Mouse (Mus musculus) testis, postnatal 10 days (tissue): Measurements from ENCODE around the gene Gm32742.
"Not testable (repeated sequence)": the region's sequence is repeated elsewhere in the genome, so short reads cannot be mapped to it uniquely, and the experiment has no call there.

Experiments used
- DNase-seq: peaks from one replicate; pipeline ENCODE4 v3.0.0; 2021; ENCODE audit warnings: low spot score

Gm32742 gene

DNA sequence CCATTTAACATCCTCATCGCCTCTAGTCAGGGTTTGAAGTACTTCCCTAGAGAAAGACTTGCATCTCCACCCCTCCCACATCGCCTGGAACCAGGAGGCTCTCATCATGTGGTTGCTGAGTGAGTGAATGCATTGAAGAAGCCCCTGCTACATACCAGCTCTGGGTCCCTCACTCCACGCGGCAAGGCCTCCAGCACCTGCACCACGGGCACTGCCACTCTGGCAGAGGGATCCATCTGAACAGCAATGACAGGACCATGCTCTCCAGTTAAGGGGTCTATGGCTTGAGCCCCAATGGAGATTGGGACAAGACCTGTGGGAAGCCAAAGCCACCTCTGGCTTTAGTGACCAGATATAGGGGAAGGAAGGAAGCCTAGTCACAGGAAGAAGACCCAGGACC lies 18.0 kb downstream of the Gm32742 start:
- DNase-seq = no peak

DNA sequence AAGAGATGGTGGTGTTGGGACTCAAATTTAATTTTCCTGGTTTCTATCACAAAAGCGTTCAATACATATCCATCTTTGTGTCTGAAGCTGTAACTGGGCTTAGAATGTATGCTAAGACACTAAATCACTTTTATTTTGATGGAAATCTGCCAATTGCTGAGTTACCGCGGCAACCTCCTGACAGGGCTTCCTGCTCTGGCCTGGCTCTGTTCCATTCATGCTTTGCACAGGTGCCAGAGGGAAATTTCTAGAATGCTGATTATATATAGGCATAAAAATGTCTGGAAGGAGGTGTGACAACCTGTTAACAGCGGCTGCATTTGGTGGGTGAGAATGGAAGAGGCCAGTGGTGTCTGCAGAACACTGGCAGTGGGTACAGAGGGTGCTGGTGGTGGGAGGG lies 18.8 kb downstream of the Gm32742 start:
- no peak for DNase-seq

DNA sequence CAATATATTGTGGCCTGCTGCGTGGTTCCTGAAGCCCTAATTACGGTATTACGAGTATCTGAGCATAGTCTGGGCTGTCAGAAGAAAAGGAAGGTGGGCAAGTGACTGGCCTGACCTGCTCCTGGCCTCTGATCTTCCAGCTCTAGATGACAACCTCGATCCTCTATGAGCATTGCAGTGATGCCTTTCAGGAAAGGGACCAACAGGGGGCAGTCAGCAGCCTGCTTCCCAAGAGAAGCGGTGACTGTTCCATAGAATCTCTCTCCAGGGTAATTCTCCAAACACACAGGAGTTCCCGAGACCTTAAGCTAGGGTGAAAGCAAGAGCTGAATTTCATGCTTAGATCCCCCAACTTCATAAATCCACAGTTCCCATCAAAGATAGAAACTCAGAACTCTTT lies 21.1 kb downstream of the Gm32742 start:
- DNase-seq = no peak

DNA sequence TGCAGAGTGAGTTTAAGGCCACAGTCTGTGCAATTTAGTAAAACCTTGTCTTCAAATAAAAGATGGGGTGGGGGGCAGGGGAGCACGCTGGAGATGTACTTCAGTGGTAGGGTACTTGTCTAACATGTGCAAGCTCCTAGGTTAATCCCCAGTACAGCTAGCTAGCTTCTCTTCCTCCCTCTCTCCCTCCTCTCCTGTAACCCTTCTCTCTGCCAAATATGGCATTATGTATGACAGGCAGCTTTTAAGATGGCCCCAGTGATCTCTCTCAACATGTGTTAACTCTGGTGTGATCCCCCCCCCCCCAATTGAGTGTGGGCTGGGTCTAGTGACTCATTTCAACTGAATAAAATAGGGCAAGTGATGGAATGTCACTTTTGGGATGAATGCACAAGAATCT lies 21.9 kb downstream of the Gm32742 start:
- DNase-seq = no peak

DNA sequence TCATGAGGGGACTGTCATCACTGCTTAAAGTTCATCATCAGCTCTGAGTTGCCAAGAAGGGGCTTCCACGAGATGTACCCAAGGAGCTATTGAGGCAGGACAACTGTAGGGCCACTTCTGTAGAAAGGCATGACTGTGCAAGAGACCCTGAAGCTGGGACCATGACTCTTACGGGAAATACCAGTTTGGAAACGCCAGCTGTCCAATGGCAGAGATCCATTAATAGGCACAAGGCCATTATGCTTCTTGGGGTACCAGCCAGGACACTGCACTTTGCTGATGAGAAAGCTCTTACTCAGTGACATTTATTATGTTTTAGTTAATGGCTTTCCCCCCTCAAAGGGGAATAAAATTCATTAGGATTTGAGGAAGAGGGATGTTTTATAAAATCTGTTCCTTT lies 24.6 kb downstream of the Gm32742 start:
- no peak for DNase-seq

DNA sequence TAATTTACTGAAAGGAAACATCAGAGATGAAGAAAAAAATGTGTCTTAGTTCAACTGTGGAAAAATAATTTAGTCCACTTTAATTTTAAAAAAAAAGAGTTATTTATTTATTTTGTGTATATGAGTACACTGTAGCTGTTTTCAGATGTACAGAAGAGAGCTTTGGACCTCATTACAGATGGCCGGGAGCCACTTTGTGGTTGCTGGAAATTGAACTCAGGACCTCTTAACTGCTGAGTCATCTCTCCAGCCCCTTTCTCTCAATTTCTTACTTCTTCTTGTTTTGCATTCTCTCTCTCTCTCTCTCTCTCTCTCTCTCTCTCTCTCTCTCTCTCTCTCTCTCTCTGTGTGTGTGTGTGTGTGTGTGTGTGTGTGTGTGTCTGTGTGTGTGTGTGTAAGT lies 25.9 kb downstream of the Gm32742 start:
- not testable (repeated sequence) for DNase-seq

DNA sequence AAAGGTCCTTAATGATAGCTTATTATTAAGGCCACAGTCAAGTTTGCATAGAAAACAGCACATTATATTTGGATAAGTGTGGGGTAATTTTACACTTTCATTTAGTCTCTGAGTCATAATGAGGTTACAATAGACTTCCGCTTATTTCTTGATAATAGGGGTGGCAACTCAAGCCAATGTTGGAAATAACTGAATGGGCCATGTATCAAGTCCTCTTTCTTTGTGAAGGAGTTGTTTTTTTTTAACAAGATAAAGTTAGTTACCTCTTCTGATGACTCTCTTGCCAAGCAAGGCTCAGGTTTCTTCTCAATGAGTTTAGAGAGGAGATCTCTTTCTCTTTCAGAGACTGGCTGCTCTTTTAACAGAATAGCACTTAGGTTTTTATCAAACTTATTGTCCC lies 27.0 kb downstream of the Gm32742 start:
- DNase-seq = no peak

DNA sequence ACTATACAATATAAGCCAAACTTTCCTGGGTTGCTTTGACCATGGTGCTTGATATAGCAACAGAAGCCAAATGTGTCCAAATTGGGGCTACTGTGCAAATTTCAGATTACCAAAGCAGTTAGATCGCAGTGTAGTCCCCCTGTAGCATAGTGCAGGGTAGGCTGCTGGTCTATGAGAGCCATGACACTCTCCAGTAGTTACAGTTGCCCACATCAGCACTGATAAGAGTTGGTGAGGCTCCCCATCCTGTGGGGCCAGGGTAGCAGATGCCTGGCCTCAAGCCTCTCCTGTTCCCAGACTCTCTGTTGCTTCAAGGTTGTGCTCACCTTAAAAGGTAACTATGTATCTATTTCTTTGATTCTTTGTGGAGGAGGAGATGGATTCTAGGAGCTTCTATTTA lies 27.5 kb downstream of the Gm32742 start:
- no peak for DNase-seq

DNA sequence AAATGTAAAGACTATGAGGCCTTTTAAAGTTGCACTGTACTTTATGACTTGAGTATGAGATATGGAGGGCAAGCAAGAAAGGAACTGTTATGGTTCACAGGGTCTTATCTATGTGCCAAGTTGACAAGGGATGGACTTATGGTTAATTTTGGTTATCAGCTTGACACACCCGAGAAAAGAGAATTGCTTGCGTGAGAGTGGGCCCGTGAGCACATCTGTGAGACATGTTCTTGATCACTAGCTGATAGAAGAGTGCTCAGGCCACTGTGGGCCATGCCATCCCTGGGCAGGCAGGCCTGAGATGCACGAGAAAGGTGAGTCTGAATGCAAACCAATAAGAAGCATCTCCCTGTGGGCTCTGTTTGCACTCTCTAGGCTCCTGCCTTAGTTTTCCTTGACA lies 27.9 kb downstream of the Gm32742 start:
- no peak for DNase-seq

DNA sequence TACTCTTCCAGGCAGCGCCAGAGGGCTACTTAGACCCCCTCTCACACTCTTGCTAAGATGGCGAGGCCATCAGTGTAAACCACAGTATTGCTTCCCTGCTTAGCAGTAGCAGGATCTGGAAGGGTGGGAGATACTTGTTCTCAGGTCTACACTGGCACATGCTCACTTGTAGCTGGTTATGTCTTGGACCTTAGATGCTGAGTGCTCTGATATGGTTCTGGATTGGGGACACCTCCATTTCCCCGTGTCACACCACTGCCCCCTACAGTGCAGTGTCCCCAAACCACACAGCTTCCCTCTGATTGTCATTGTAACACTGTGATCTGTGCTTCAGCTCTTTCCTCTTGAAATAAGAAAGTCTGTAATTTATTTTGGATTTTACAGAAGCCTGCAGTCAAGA lies 28.3 kb downstream of the Gm32742 start:
- DNase-seq = no peak

DNA sequence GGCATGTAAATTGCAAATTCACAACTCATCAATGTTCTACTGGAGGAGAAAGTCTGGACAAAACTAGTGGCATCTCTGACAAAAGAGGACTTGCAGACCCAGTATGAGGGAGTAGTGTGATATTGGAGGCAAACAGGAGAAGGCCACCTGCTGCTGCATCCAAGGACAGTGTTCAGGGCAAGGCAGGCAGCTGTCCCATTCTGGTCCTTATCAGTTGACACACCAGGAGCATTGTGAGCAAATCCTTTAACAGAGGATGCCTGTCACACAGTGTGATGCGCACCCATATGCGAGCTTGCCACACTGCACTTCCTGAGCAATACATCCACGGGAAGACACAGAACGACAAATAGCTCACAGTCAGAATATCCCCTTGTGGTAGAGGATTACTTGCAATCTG lies 50.5 kb downstream of the Gm32742 start:
- DNase-seq = no peak

DNA sequence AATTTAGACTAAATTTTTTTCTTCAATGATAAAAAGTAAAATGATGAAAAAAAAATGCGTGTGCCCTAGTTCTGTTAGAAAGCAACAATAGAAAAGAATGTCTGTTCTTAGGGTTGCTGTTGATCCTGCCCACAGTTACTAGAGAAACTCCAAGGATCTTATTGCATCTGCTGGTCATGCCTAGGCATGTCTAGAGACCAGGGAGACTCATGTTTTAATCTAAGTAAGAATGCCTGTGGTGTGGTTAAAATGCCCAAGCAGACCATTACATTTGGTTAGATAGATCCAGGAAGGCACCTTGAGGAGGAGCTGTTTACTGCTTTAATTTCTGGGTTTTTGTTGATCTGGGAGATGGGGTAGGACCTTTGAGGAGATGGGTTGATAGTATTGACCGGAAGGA lies 59.6 kb downstream of the Gm32742 start:
- no peak for DNase-seq

DNA sequence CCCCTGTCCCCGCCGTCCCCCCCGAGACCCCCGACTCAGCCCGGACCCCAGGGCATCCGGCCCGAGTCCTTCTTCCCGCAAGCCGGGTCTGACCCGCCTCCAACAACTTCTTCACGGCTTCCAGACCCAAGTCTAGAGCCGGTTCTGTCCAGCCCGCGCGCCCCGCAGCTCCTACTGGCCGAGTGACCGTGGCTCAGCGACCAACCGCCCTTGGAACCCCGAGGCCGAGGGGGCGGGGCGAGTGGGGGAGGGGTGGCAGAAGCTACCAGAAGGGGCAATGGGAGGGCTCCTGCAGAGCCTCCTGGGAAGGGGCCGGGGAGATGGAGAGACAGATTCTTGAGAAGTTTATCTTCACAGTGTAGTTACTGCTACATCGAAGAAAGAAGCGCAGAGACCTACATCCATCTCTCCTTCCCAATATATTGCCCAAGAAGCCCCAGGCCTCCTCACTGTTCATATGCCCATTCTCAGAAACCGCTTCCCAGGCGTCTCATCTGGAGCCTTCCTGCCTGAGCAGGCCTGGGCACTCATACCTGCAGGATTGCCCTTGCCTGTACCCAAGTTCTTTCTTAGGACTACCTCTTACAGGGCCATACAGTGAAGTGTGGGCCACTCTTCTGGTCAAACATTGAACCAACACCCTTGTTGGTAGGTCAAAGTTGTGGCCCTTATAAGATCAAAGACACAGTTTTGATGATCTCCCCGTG lies 61.4 kb downstream of the Gm32742 start:
- peak; percentile 74 for DNase-seq

DNA sequence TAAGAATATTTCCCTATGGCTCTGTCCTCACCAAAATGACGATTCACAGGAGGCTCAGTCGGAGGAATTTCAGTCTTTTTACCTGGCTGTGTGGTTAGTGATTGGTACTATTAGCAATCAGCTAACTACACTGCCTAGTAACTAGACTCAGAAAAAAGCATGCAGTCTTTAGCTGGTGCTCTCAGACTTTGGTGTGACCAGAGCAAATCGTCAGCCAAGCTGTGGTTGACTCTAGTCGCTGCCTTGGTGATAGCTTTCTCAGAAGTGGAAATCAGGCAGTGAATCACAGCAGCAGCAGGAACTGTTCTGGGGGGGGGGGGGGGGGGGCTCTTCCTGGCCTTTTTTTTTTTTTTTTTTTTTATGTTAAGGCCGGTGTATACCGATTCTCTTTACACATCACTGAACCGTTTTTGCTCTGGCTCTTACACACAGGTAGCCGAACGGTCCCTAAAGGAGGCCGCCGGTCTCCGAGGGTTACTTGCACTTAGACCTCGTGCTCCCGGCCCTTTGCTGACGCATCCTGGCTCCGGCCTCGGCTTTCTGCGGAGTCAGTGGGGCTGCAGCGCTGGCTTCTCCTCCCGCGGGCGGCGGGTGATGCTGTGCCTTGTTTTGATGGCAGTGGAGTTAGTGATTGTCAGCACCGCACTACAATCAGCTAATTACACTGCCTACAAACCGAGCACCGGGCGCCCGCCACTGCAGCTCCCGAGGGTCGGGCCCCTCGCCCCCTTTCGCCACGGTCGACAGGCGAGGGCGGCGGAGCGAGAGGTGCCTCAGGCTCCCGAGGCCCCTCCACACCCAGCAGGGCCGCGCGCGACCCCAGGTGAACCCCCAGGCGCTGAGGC lies 62.1 kb downstream of the Gm32742 start:
- peak; percentile 65 for DNase-seq

DNA sequence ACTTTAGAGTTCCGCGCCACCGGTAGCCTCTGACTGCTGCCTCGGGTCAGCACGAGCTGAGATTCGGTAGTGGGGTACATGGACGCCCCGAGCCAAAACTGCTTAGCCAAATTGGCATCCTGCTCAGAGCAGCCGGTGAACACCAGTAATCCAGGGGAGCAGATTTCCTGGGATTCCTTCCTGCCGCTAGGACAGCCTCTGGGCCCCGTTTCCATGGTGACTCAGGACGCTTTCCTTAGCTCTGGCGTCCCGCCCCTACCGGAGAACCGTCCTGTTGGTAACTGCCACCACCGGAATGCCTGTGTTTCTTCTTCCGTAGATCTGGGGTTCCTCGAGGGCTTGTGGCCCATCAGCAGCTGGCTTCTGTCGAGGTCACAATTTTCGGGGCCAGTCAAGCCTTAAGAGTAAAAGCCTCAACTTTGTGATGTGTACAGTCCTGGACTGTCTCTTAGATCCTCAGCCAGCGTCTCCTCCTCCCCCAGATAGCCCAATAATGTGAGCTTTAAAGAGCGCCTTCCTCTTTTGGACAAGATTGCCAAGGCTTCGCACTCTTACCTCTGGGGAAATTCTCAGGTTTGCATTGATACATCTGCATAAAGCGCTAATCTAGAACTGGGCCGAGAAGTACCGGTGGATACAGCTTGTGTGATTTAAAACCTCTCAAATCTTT lies 63.4 kb downstream of the Gm32742 start, which contains the start of gene 4833427G06Rik:
4833427G06Rik (minus strand) TSS at position 323 of the 670 bp plus-strand sequence.
- DNase-seq = peak; percentile 71

DNA sequence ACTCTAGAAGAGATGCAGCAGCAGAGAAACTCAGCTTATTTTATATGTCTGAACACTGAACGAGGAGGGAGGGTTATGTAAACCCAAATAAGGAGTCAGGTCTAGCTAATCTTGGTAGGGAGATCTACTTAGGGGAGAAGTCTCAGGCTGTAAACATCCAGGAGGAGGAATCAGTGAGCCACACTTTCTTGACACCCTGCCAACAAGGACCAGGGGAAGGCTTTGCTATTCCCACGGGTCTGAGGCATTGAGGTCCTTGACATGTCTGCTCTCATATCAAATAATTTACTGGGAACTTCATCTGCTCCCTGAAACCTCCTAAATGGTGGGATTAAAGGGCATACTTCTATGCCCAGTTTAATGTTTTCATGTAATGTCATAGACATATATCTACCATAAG lies 69.0 kb downstream of the Gm32742 start:
- no peak for DNase-seq

DNA sequence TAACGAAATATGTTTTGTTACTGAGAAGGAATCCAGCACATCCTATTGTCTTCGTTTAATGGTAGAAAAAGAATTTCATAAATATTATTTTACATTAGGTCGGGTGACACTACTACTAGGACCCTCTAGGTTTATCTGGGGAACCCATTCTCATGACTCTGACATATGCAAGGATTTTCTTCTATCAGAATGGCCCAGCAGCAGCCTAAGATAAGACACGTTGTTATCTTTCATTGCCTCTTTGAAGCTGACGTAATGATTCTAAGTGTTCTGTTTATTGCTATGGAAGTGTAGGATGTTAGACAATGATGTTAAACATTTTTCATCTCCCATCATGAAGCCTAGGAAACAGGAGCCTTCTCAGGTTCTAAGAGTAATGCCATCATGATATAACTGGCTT lies 71.6 kb downstream of the Gm32742 start:
- no peak for DNase-seq

DNA sequence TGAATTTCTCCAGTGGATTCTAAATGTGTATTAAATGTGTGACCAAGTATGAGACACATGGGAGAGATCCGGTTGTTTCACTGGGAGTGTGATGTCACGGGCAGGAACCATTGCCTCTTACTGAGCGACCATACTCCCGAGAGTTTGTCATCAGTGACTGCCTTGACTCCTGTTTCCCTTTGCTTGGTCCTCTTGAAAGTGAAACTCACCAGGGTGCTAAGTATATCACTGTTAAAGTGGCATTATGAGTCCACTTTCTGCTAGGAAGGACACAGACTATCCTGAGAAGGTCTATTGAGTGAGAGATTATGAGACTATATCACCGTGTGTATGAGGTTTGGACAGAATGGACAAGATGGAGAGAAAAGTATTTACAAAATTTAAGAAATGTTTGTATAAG lies 83.7 kb downstream of the Gm32742 start:
- no peak for DNase-seq
